Mouse (Mus musculus) urinary bladder, postnatal 4 days (tissue): Measurements from ENCODE around the gene Baiap2.

Experiments
- DNase-seq, 2 experiments: peaks; one replicate each; pipeline ENCODE4 v3.0.0; 2021 to 2022; ENCODE audit warnings: low spot score in 2 of 2

Baiap2 gene

GRCm38 (mm10) chr11:119919897-119920296 lies 22.7 kb upstream of the Baiap2 start:
- DNase-seq, result peak; percentile 65 to 83

- DNase-seq, result no peak
Measured at GRCm38 (mm10) chr11:119920668-119921067, 21.9 kb upstream of the Baiap2 start.

DNA sequence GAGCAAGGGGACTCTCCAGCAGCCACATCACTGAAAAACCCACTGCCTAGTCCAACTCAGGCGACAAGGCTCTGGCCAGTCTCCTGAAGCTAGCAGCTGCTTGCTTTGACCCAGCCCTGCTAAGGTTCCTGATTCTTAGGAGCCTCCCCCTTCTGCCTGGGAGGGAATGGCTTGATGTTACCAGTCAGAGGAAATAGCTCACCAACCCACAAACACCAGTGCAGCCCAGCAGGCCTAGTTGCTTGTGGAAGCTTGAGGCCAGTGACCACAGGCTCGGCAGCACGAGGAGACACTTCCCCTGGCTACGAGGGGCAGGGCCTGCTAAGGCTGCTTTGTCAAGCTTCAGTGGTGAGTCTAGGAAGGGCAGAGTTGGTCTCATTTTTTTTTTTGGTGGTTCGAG lies 17.4 kb upstream of the Baiap2 start:
- DNase-seq, result no peak

DNA sequence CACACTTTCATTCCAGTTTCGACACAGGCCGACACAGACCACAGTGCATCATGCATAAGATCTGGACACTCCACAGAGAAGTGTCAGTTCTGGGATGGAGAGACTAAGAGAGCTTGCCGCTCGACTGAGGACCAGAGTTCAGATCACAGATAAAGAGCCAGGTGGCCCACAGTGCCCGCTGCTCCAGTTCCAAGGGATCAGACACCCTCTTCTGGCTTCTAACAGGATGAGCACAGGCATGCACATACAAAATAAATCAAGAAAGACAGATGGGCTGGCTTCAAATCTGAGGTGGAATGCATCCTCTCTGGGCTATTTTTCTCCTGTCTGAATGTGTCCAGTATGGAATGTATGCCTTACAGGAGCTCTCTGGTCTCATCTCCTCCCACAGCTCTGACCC lies 15.8 kb upstream of the Baiap2 start:
- no peak for DNase-seq

- DNase-seq, result no peak
Measured at GRCm38 (mm10) chr11:119928023-119928681, 14.4 kb upstream of the Baiap2 start.

DNA sequence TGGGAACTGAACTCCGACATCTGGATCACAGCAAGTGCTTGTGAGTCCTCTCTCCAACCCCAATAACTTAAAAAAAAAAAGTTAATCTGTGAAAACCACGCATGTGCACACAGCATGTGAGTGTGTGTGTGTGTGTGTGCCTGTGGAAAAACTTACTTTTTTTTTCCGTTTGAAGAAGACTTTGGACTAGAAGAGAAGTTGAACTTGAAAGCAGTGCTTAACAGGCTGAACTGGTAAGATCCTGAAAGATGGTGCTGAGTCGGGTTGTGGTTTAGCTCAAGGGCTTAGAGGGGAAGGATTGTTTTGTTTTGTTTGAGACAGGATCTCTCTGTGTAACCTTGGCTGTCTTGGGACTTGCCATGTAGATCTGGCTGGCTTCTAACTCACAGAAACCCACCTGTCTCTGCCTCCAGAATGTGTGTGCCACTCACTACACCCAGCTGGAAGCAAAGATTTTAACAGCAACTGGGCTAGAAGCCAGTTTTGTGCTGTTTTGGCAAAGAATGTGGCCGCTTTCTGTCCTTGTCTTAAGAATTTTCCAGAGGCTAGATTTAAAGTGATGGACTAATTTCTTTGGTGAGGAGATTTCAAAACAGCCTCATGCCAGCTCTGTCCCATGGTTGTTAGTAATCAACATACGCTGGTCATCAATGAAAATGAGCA lies 12.8 kb upstream of the Baiap2 start:
- no peak for DNase-seq

GRCm38 (mm10) chr11:119931809-119932208 lies 10.8 kb upstream of the Baiap2 start:
- no peak for DNase-seq

DNA sequence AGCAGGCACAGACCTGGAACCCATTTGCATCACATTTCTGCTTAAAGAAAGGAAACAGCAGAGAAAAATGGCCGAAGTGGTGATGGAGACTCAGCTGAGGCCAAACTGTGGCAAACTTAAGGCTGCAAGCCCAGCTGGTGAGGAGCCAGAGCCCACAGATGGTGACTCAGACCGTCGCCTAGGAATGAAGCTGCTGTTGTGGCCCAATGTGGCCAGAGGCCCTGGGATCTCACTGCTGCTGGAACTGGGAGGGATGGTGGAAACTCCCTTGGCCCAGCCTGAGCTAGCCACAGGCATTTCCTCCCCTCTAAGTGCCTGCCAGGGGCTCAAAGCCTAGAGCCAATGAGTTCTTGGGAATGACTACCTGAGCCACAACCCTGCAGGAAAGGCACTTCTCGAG lies 9.4 kb upstream of the Baiap2 start:
- no peak for DNase-seq

DNA sequence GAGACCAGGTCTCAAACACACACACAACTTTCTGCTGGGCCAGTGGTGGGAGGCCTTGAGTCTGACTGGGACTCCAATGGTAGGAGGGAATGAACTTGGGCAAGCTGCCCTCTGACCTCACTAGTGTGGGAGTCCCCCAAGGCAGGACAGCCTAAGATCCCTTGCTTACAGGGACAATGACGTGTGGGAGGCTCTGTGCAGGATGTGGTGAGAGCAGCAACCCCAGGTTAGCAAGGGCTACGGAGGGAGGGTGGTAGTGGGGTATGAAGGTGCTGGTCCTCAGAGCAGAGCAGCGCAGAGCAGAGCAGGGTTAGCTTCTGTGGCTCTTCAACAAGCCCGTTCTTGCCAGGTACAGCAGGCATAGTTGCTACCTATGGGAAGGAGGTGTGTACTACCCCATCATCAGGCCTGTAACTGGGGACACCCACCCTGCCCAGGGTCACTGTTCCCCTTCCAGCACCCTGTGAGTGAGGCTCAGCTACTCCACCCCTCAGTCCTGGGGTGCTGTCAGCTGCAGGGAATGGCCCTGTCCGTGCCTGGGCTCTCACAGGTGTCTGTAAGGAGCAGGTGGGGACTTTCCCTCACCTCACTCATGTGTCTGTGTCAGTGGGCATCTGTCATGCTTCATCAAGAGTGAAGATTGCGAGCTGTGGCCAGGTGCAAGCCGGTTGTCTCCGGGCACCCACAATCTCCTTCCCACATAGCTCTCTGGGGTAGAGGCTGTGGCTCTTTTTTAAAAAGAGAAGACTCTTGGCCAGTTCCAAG lies 8.6 kb upstream of the Baiap2 start:
- DNase-seq, result no peak

DNA sequence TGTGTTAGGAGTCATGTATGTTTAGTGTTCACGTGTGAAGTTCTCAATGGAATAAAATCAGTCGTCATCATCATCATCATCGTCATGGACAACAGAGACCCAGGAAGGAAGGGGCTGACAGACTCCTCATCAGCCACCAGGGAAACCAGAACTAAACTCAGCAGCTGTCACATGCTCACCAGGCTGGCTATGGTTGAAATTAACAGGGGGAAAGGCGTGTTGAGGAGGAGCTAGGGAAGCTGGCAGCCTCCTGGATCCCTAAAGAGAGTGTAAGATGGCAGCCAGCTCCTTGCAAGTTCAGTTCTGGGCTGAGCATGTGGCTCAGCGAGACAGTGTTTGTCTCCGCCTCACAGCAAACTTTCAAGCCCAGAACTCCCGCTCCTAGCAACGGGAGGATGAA lies 7.8 kb upstream of the Baiap2 start:
- no peak for DNase-seq

DNA sequence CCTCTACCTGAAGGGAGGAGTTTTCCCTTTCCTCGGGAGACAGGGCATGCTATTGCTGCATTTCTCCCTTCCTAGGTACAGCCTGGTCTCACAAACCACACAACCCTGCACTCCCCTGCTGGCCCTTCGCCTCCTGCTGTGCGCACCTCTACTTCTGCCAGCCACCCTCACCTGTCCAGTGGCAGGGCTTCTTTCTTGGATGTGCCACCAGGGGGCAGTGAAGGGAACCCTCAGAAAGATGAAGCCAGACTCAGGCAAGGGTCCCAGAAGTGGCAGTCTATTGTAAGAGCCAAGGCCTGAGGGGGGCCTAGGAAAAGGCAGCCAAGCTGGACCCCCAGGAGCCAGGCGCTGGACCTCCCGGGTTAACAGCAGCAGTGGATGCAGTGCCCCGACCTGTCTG lies 7.1 kb upstream of the Baiap2 start:
- peak; percentile 56 to 72 for DNase-seq

- DNase-seq, result no peak
Measured at GRCm38 (mm10) chr11:119936456-119936855, 6.1 kb upstream of the Baiap2 start.

DNA sequence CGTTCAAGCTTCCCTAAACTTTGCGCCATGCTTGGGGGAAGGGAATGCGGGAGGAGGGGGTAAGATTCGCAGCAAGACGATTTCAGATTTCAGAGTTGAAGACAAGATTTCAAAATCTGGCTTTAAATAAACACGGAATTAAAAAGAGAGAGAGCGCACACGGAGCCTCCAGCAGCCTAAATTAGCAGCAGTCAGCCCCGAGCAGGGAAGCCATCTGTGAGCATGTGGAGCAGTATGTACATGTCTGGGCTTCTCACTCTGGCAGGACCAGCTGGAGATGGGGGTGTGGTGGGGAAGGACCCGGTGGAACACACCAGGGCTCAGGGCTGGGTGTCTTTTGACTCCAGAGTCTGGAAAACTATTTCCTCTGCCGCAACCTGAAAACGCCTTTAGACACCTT lies 5.3 kb upstream of the Baiap2 start:
- no peak for DNase-seq

- DNase-seq, result no peak
Measured at GRCm38 (mm10) chr11:119937772-119938502, 4.6 kb upstream of the Baiap2 start.

GRCm38 (mm10) chr11:119939073-119939710 lies 3.4 kb upstream of the Baiap2 start:
- DNase-seq, result no peak

GRCm38 (mm10) chr11:119939711-119940106 lies 2.9 kb upstream of the Baiap2 start:
- DNase-seq, result no peak

DNA sequence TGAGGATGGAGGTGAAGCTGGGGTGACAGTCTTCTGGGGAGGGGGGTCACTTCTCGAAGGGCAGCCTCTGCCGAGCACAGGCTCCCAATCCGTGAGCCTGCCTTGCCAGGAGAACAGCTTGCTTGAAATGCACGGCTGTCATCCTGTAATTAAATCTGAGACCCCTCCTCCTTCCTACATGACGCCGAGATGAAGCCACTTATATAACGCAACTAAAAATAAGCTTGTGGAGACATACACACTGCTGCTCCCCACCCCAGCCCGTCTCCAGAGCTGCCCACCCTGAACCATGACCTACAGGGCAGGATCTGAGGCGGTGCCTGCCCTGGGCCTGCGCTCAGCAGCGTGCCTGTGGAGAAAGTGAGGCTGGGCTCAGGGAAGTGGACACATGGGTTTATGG lies 2.4 kb upstream of the Baiap2 start:
- DNase-seq, result no peak

GRCm38 (mm10) chr11:119941794-119942193 lies 769 bp upstream of the Baiap2 start:
- DNase-seq, result no peak

DNA sequence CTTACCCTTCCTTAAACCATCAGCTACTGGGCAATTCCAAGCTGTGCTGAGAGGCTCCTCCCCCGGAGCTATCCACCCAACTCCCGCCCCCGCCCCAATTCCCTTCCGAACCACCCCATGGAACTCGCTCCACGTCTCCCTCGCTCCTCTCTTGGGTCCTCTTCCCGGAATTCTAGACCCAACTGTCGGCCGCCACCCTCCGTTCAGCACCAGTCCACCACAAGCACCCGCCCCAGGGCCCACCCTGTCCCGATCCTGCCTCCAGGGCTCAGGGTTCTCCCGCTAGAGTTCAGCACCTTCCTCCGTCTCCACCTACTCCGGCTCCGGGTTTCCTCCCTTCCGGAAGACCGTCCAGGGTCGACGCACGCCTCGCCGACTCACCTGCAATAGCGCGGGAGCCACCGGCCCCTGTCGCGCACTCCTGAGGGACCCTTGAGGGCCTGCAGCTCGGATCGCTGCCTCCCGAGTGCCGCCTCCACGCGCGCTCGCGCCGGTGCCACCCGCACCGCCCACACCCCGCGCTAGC lies 299 bp upstream of the Baiap2 start:
- peak in 1 of 2 experiments; percentile 64 for DNase-seq

- no peak for DNase-seq
Measured at GRCm38 (mm10) chr11:119943428-119943988, 945 bp downstream of the Baiap2 start.

DNA sequence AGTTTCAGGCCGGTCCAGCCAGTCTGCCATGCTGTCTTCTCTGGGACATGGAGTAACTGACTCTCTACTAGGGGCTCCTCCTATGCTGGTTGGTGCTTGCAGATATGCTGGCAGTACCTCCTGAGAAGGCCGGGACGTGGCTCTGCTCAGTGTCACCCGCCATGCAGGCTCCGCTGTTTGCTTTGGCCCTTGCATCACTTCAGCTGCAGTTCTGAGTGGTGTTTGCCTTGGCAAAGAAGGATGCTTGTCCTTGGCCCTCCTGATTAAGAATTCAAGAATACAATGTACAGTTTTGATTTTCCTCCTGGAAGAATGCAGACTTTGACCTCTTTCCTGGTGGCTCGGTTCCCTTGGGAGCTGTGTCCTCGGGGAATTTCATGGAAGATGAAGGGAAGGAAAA lies 2.8 kb downstream of the Baiap2 start:
- DNase-seq, result no peak
